Mouse (Mus musculus): Measurements from ENCODE around the gene Fbxl17. TPM values are rescaled to one million over a fixed set of nuclear protein-coding genes. Genes with fewer than 3 reads are reported as not detected.

The Fbxl17 gene
- total RNA-seq, 2 experiments from 2014 or later: 27.1 to 28.1 TPM

DNA sequence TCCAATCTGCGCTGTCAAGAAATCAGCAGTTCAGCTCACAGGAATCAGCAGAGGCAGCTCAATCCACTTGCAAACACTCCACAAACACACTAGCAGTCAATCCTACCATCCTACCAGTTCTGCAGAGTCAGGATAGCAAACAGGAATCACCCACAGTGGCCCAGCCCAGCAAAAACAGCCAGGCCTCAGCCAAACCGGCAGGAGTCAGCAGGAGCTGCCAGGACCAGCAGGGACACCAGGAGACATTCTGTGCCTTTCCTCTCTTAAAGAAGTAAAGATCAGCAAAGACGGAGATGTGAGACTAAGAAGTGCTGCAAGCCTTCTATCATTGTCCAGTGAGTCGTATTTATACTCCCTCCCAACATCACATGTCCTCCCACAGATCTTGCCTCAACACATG lies 196.0 kb downstream of the Fbxl17 start:
- intact Hi-C loops (cut with DNase I; ENCODE audit: low total_unique reads): no loop called here
- no peak for DNase-seq

DNA sequence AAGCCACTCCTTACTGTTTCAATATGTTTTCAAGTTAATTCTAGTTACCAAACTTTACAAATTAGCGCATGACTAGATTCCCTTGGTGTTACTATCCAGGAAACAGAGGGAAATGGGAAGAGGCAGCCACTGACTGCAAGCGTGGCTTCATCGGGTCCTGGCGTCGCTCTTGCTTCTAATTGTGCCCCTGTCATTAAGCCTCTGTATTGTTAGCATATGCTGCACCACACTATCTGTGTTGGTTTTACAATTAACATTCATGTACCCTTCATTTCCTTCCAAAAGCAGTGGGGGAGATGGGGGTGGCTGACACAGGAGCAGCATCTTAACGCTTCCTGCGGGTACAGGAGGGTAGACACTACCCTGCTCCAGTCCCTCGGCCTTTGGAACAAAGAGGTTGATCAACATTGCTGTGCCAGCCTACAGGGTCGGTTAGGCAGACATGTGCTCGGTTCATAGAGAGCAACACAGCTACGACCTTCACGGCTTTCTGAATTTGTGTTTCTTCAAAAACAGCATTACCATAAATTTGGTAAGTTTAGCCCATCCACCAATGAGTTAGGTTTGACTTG lies 197.9 kb downstream of the Fbxl17 start:
- intact Hi-C loops (cut with DNase I; ENCODE audit: low total_unique reads): no loop called here
- DNase-seq: no peak

DNA sequence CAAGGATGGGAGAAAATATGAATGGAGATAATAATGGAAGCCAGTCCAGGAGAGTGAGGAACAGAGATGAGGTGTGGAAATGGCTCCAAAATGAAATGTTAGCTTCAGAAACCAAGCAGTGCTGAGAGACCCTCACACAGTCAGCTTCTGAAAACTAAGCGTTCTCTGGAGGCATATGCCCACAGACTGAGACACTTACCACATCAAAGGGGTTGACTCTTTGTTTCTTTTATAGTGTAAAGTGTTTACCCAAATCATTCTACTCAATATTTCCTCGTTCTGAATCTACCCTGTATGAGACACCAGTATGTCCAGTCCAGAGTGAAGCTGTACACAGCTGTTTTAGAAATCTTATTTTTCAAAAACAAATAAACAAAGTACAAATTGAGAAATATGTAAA lies 204.3 kb downstream of the Fbxl17 start:
- DNase-seq: no peak
- intact Hi-C loops (cut with DNase I; ENCODE audit: low total_unique reads): no loop called here

DNA sequence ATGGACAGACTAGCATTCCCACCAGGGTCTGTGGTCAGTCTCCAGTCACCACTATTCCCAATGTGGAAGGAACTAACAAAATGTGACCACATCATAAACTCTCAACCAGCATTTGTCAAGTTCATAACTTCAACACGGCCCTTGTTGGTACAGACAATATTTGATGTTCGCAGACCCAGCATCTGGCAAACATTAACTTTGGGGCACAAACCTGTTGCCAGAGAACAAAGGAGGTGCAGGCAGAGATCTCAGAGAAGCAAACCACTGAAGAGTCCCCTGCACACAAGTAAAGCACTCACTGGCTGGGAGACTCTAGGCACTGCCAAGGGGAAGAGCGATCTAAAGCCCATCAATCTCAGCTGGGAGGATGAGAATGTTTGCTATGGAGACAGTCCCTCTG lies 204.9 kb downstream of the Fbxl17 start:
- intact Hi-C loops (cut with DNase I; ENCODE audit: low total_unique reads): no loop called here
- DNase-seq: no peak

DNA sequence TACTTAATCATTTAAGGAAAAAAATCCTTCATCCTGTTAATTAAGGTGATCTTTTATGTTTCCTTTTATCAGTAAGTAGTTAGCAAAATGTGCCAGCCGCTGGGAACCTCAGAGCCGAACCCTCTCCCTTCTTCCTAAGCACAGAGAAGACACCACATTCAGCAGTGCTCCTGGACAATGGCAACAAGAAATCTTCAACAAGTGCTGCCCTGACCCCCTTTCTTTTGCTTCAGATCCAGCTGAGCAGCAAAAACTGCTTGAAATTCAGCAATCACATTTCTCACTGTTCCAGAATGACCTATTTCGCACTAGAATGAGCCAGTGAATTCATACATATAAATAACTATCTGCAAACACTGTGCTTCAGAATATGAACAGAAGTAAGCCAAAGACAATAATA lies 205.8 kb downstream of the Fbxl17 start:
- intact Hi-C loops (cut with DNase I; ENCODE audit: low total_unique reads): no loop called here
- no peak for DNase-seq

DNA sequence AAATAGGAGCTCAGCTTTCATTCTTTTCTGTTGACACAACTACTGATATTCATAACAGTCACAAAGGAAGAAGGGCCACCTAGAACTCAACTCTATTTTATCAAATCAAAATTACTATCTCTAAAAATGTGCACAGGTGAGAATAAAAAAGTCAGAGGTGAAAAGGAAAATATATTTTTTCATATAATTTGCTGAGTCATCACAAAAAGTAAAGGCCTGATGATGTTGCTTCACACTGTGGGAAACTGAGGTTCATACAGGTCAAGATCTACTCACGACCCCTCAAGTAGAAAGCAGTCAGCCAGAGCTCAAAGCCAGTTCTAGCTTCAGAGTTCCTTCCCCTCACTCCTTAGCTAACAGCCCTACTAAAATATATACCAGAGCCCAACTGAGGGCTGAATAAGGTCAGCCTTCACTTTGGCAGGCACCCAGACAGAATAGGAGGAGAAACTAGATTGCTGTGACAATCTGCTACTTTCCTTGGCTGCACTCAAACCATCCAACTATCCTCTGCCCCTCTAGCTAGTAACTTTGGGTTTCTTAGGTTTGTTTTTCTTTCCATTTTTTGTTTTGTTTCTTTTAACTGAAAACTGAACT lies 210.4 kb downstream of the Fbxl17 start:
- intact Hi-C loops (cut with DNase I; ENCODE audit: low total_unique reads): no loop called here
- peak; percentile 61 for DNase-seq

DNA sequence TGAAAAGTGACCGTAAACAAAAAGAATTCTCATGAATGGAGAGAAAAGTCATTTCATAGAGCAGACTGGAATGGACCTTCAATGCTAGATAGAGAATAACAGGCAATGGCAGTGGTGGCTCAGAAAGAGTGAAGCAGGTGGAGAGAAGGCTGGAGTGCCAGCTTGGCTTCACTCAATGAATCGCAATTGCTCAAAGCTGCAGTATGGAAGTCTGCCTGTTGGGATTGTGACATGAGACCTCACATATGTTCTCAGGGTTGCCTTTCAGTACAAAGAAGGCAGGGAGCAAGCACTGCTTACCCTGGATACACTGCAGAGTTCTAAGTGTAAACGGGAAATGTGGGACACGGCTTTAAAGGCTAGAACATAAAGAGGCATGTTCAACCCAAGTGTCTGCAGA lies 211.0 kb downstream of the Fbxl17 start:
- no peak for DNase-seq
- intact Hi-C loops (cut with DNase I; ENCODE audit: low total_unique reads): no loop called here

DNA sequence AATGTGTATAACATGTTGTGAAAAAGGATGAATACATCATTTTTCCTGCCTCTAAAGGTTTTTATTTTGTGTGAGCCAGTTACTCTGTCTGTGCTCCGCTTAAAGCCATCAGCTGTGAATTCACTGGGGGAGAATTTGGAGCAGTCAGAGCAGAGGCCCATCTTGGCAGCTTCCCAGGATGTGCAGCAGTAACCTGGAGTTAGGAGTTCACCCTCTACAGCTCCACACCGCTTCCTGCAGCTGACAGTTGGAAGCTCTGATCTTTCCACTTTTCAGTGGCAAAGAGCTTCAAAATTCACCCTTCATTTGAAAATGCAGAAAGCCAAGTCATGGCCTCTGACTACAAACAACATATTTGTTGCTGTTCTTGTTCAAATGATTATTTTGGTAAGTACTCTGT lies 212.4 kb downstream of the Fbxl17 start:
- peak; percentile 68 for DNase-seq
- intact Hi-C loops (cut with DNase I; ENCODE audit: low total_unique reads): no loop called here

DNA sequence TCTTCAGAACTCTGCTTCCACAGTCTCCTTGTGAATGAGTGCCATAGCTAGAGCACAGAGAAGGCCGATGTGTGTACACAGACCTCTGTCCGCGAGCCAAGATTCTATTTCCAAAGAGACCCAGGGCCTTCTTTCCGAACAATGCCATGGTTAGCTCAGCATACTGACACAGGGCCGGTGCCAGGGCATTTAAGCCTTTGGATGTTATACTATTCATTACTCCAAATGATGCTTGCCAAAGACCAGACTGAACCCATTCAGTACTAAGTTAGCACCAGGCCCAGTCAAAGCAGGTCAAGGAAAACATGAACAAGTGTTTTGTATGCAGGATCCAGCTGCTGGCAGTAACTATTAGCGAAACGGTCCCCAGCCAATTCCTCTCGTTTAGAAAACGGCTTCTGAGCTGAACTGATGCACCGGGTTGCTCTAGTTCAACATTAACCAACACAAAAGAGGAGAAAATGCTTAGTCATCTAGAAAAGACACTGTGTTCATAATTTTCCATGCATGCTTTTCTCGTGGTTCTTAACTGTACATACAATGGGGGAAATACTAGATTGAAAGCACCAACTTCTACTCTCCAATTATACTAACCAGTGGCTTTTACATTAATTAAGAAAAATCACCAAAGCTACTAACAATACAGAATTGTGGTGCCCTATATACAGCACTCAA lies 214.4 kb downstream of the Fbxl17 start:
- intact Hi-C loops (cut with DNase I; ENCODE audit: low total_unique reads): no loop called here
- DNase-seq: peak; percentile 53

DNA sequence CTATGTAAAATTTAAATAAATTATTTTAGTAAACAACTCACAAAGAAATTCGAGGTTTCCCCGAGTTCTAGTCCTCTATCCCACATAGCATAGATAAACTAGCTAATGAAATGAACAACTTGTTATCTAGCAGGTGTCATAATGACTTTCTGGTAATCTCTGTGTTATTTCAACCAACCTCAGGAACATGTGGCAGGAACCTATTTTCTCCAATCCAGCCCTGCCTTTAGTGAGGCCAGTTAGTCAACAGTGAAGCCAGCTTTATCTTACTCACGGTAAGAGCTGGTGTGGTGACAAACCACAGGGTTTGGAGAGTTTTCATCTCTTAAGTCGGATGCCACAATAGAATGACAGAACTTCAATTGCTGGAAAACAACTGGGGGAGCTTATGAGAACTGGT lies 215.7 kb downstream of the Fbxl17 start:
- DNase-seq: no peak
- intact Hi-C loops (cut with DNase I; ENCODE audit: low total_unique reads): no loop called here

DNA sequence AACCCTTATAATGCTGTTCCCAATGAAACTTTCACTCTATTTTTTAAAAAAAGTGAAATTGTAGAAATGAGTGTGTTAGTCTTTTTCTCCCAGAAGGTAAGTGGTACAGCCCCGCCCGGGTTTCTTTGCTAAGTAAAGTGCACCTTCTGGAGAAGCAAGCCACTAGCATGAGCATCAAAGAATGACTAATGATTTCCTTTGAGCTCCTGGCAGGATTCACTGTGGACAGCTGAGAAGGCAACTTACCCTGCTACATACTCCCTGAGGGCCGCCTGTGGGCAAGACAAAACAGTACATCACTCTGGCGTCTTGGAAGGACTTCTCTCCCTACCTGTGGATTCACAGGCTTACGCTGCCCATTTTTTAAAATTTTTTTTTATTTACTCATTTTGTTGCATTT lies 217.8 kb downstream of the Fbxl17 start:
- DNase-seq: no peak
- intact Hi-C loops (cut with DNase I; ENCODE audit: low total_unique reads): no loop called here

DNA sequence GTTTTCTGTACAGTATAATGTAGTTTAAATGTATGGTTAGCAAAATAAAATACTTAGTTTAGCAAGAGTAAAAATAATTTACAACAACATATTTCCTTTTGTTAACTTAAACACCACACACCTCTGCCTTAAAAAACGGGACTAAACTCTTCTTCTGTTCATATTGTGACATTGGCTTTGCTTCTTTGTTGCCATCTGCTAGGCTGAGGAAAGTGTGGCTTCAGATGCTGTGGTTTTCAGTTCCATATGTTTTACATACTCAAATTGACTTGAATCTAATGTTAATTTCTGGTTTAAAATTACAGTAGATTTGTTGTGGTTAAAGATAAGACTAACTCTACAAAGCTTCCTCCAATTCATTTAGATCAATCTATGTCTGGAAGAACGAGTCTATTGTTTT lies 218.8 kb downstream of the Fbxl17 start:
- intact Hi-C loops (cut with DNase I; ENCODE audit: low total_unique reads): no loop called here

DNA sequence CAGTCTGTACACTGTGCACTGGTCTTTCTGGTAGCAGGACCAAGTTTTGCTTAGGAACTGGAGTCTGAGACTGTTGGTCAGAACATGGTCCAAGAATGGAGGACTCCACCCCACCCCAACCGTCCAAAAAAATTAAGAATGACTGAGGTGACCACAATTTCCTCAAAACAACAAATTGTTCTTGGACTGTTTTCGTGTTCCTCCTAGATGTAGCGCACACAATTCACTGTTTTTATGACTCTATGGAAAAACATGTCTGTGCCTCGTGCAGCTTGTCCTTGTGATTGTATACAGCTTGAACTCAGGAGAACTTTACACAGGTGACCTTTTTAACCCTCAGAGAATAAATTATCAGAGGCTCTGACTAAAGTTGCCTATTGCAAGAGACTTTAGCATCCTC lies 220.7 kb downstream of the Fbxl17 start:
- DNase-seq: no peak
- intact Hi-C loops (cut with DNase I; ENCODE audit: low total_unique reads): no loop called here

More for the DNA sequence above, 218.8 kb downstream of the Fbxl17 start:
- DNase-seq: no peak

DNA sequence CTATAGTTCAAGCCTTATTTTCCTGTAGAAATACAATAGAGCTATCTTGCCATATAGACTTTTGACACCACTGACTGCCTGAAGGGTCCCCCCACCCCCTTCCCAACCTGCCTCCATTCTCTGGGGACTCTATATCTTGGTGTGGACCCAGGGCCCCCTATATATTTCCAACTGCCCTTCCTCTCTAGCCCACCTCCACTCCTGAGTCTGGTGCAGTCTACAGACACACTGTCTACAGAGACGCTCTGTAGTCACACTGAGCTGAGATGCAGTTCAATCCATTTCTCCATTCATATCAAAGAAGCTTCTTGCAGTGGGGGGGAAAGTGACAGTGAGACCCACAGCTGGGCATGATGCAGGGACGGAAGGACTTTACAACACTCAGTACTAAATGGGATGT lies 226.5 kb downstream of the Fbxl17 start:
- intact Hi-C loops (cut with DNase I; ENCODE audit: low total_unique reads): no loop called here

DNA sequence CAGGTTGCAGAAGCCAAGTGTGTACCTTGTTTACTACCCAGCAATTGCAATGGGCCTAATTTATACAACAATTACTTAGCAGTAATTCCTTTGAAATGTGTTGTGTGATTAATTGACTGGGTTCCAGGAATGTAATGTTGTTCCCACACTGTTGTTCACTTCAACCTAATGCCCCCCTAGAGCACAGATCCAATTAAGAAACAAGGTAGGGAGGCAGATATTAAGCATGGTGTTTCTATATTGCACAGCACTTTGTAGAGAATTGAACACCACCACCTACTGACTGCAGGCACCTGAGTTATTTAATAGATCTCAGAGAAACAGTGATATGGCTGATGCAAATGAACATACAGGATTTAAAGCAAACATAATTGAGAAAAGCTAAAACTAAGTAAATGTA lies 226.9 kb downstream of the Fbxl17 start:
- DNase-seq: no peak
- intact Hi-C loops (cut with DNase I; ENCODE audit: low total_unique reads): no loop called here

More for the DNA sequence above, 226.5 kb downstream of the Fbxl17 start:
- DNase-seq: no peak

DNA sequence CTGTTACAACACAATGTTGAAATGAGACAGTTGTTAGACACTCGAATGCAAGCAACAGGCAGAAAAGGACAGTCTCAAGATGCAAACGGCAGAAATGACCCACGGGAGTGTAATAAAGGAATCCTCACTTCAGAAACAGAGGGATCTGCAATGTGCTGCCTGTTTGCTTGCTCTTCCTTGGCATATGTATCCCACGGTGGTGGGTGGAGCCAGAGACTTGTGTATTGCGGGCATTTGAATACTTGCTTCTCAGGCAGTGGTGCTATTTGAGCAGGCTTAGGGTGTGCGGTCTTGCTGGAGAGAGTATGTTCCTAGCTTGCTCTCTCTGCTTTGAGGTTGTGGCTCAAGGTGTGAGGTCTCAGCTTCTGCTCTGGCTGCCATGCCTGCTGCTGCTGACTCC lies 228.8 kb downstream of the Fbxl17 start:
- intact Hi-C loops (cut with DNase I; ENCODE audit: low total_unique reads): no loop called here
- DNase-seq: no peak

DNA sequence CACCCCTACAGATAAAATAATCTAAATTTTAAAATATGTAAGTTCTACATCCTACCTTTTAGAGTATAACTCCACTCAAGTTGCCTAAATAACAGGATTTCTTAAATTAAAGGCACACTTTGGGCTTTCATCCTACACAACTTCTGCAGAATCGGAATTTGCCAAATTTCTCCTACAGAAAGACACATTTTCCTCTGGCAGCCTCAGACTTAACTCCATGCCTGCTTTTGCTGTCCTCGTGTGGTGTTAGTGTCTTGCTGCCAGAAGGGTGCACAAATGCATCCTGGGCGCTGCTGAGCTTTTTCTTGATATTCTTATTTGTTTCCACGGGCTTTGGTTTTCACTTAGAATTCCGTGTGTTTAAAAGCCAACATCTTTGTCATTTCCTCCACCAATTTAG lies 229.3 kb downstream of the Fbxl17 start:
- intact Hi-C loops (cut with DNase I; ENCODE audit: low total_unique reads): no loop called here
- DNase-seq: no peak

DNA sequence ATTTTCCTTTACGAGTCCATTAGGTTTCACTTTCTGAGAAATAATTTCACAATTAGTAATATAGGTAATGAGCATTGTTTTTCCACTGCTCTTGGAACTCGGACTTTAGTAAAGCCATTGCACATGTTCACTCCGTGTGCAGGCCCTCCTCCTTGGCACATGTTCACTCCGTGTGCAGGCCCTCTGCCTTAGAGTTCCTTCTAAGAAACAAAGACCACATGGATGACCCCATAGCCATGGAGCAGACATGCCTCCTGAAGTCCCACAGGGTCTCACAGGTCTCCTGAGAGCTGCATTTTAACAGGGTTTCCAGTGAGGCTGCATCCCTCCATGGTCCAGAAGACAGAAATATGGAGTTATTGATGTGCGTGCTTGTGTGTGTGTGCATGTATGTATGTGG lies 237.1 kb downstream of the Fbxl17 start:
- DNase-seq: no peak
- intact Hi-C loops (cut with DNase I; ENCODE audit: low total_unique reads): no loop called here

DNA sequence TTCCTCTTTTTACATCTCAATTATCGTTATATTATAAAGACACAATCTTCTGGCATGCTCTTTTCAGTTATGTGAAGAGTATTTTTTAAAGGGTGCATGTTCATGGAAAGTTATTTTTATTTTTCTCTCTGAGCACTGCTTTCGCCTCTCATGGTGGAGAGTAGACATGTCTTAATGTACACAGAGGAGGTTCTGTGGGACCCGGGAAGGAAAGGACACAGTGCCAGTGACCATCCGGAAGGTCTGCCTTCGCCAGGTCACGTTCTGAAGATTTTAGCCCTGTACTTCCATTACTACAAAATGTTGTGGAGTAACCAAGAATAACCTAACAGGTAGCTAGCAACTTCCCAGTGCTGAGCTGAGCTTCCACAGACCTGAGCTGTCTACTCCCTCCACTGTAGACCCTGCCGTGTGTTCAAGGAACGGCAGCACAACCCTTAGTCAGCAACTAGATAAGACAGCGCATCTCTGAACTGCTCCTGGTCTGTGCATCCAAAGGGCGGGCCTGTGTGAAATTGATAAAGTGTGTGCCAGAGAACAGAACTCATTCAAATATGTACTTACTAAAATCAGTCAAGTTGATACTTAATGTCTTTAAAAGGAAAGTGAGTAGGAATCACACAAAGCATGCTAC lies 238.2 kb downstream of the Fbxl17 start:
- DNase-seq: no peak
- intact Hi-C loops (cut with DNase I; ENCODE audit: low total_unique reads): no loop called here

DNA sequence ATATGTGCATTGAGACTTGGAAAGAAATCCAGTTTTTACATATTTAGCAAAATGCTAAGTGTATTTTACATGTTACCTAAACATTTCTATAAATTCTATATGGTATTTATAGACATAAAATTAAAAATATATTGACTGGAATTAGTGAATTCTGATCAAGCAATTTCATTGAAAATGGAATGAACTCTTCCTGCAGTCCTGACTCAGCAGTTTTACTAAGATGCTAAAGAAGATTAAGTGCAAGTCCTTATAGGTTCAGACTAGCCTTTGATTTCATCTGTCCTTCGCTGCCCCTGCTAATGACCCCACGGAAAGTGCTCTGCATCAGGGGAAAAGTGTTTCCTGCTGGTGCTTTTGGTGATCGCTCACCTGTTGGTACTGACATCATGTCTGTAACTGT lies 240.7 kb downstream of the Fbxl17 start:
- no peak for DNase-seq
- intact Hi-C loops (cut with DNase I; ENCODE audit: low total_unique reads): no loop called here

DNA sequence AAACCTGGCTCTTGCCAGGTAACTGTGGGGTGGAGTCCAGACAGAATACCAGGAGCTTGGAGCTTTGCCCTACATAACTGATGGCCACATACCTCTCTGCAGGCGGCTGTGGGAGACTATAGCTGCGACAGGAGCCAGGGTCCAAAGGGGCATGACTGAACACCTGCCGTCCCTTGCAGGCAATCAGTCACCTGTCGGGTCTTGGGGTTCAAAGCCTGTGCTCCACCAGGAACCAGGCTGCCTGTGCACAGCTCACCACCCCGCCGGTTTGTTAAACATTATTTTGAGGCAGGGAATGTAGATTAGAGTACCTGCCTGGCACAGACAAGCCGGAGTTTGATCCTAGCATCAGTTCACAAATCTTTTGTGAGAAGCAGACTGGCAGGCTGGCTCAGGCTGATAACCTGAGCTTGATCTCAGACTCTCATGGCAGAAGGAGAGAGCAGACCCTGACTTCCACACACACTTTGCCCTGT lies 253.6 kb downstream of the Fbxl17 start:
- intact Hi-C loops (cut with DNase I; ENCODE audit: low total_unique reads): no loop called here
- DNase-seq: no peak
